Mouse (Mus musculus) CH12.LX (cell line): ENCODE measurements around the gene Csrnp1. TPM values are rescaled to one million over a fixed set of nuclear protein-coding genes. Genes with fewer than 3 reads are reported as not detected.

ENCODE experiments used
- DNase-seq: peaks from one replicate; pipeline ENCODE4 v3.0.0-alpha.2; 2013; ENCODE audit errors: extremely low read depth
- H3K27ac ChIP-seq: 2 replicates; pipeline ENCODE4 v1.5.1; 2012; ENCODE audit warnings: low read depth, mild to moderate bottlenecking, control low read depth, moderate library complexity; ENCODE audit not compliant: insufficient read depth
- H3K27me3 ChIP-seq: replicated peaks from 2 replicates; pipeline ENCODE3; 2012; ENCODE audit warnings: inconsistent platforms
- H3K36me3 ChIP-seq, 2 experiments: replicated peaks in 1 of 2; 2 replicates each; pipeline versions ENCODE3 to v1.6.1; 2012; ENCODE audit warnings: inconsistent platforms in 1 of 2, low read length in 1 of 2, mild to moderate bottlenecking in 1 of 2, mixed read lengths in 1 of 2, moderate library complexity in 1 of 2; ENCODE audit not compliant: control insufficient read depth in 1 of 2, insufficient read depth in 1 of 2
- H3K4me1 ChIP-seq, 2 experiments: 2 replicates each; pipeline ENCODE4 v1.6.1; 2012; ENCODE audit warnings: inconsistent platforms in 1 of 2, moderate library complexity in 1 of 2; ENCODE audit not compliant: insufficient read depth in 2 of 2, control insufficient read depth in 1 of 2
- H3K4me2 ChIP-seq: 2 replicates; pipeline ENCODE4 v1.6.1; 2012; ENCODE audit warnings: low read depth, mild to moderate bottlenecking, control low read depth; ENCODE audit not compliant: poor library complexity, insufficient read depth, severe bottlenecking
- H3K4me3 ChIP-seq, 3 experiments: fragments of 150-350 bp in 1 of 3; sonication (generic) in 1 of 3; replicated peaks in 1 of 3; 2 replicates each; pipeline versions ENCODE3 to v1.5.1; 2011 to 2012; ENCODE audit warnings: low read depth in 2 of 3, low read length in 2 of 3, mild to moderate bottlenecking in 2 of 3, moderate library complexity in 2 of 3, control low read depth in 1 of 3, improper control_type of control experiment in 1 of 3, inconsistent platforms in 1 of 3, mixed read lengths in 1 of 3; ENCODE audit not compliant: poor library complexity in 1 of 3
- H3K79me2 ChIP-seq: replicated peaks from 2 replicates; pipeline ENCODE4 v1.6.1; 2012; ENCODE audit warnings: mild to moderate bottlenecking, moderate library complexity; ENCODE audit not compliant: control insufficient read depth, poor library complexity, insufficient read depth, severe bottlenecking; ENCODE audit errors: extremely low read depth
- H3K9ac ChIP-seq: 2 replicates; pipeline ENCODE4 v1.6.1; 2012; ENCODE audit warnings: low read depth, mild to moderate bottlenecking, control low read depth, moderate library complexity; ENCODE audit not compliant: insufficient read depth
- H3K9me3 ChIP-seq: replicated peaks from 2 replicates; pipeline ENCODE3; 2012; ENCODE audit warnings: low read length, inconsistent platforms, mixed read lengths
- BHLHE40 ChIP-seq: IDR thresholded peaks from 2 replicates; pipeline ENCODE4 v1.6.1; 2011; ENCODE audit warnings: mild to moderate bottlenecking, low read depth, low read length, improper control_type of control experiment
- CHD1 ChIP-seq: IDR thresholded peaks from 2 replicates; pipeline ENCODE4 v1.6.1; 2012; ENCODE audit warnings: low read depth, low read length, improper control_type of control experiment, inconsistent platforms
- CHD2 ChIP-seq: IDR thresholded peaks from 2 replicates; pipeline ENCODE4 v1.6.1; 2011; ENCODE audit warnings: low read length, improper control_type of control experiment
- CTCF ChIP-seq, 2 experiments: IDR thresholded peaks in 1 of 2; conservative IDR thresholded peaks in 1 of 2; 2 replicates each; pipeline ENCODE4 v1.5.1; 2011 to 2012; ENCODE audit warnings: low read depth in 2 of 2, low read length in 2 of 2, improper control_type of control experiment in 1 of 2, inconsistent platforms in 1 of 2, mild to moderate bottlenecking in 1 of 2, moderate library complexity in 1 of 2
- E2F4 ChIP-seq: IDR thresholded peaks from 2 replicates; pipeline ENCODE4 v1.6.1; 2011; ENCODE audit warnings: low read depth, low read length, improper control_type of control experiment; ENCODE audit not compliant: insufficient replicate concordance
- ELF1 ChIP-seq: IDR thresholded peaks from 2 replicates; pipeline ENCODE4 v1.6.1; 2014; ENCODE audit warnings: low read depth, mild to moderate bottlenecking, inconsistent platforms, low read length, improper control_type of control experiment
- ETS1 ChIP-seq: conservative IDR thresholded peaks from 2 replicates; pipeline ENCODE4 v1.6.1; 2012; ENCODE audit warnings: low read depth, mild to moderate bottlenecking, inconsistent platforms, low read length, improper control_type of control experiment, moderate library complexity
- JUN ChIP-seq: IDR thresholded peaks from 2 replicates; pipeline ENCODE4 v1.6.1; 2011; ENCODE audit warnings: low read depth, mild to moderate bottlenecking, low read length, improper control_type of control experiment, moderate library complexity; ENCODE audit not compliant: insufficient read depth
- JUND ChIP-seq: conservative IDR thresholded peaks from 2 replicates; pipeline ENCODE4 v1.6.1; 2011; ENCODE audit warnings: low read depth, low read length, improper control_type of control experiment
- KAT2A ChIP-seq: IDR thresholded peaks from 2 replicates; pipeline ENCODE4 v1.6.1; 2012; ENCODE audit warnings: low read length, improper control_type of control experiment, inconsistent platforms; ENCODE audit not compliant: insufficient replicate concordance
- MAFK ChIP-seq: IDR thresholded peaks from 2 replicates; pipeline ENCODE4 v1.6.1; 2011; ENCODE audit warnings: low read length, improper control_type of control experiment; ENCODE audit not compliant: insufficient replicate concordance
- MAX ChIP-seq: IDR thresholded peaks from 2 replicates; pipeline ENCODE4 v1.6.1; 2011; ENCODE audit warnings: low read length, improper control_type of control experiment
- MAZ ChIP-seq: IDR thresholded peaks from 2 replicates; pipeline ENCODE4 v1.6.1; 2012; ENCODE audit warnings: low read depth, mild to moderate bottlenecking, inconsistent platforms, low read length, improper control_type of control experiment, moderate library complexity
- MYC ChIP-seq: IDR thresholded peaks from 2 replicates; pipeline ENCODE4 v1.6.1; 2011; ENCODE audit warnings: low read depth, mild to moderate bottlenecking, improper control_type of control experiment, low read length
- NELFE ChIP-seq: IDR thresholded peaks from 2 replicates; pipeline ENCODE4 v1.6.1; 2011; ENCODE audit warnings: low read depth, low read length, improper control_type of control experiment
- PAX5 ChIP-seq: IDR thresholded peaks from 2 replicates; pipeline ENCODE4 v1.6.1; 2012; ENCODE audit warnings: low read length, inconsistent platforms, mixed read lengths
- POLR2A ChIP-seq: IDR thresholded peaks from 2 replicates; pipeline ENCODE4 v1.6.1; 2011; ENCODE audit warnings: low read depth, mild to moderate bottlenecking, improper control_type of control experiment, low read length
- POLR2AphosphoS2 ChIP-seq: IDR thresholded peaks from 2 replicates; pipeline ENCODE4 v1.6.1; 2011; ENCODE audit warnings: low read depth, low read length, improper control_type of control experiment
- RAD21 ChIP-seq: IDR thresholded peaks from 2 replicates; pipeline ENCODE4 v1.6.1; 2011; ENCODE audit warnings: low read depth, mild to moderate bottlenecking, low read length, improper control_type of control experiment, moderate library complexity
- RCOR1 ChIP-seq: conservative IDR thresholded peaks from 2 replicates; pipeline ENCODE4 v1.6.1; 2012; ENCODE audit warnings: low read depth, mild to moderate bottlenecking, inconsistent platforms, low read length, improper control_type of control experiment
- TBP ChIP-seq: conservative IDR thresholded peaks from 2 replicates; pipeline ENCODE4 v1.6.1; 2011; ENCODE audit warnings: low read depth, low read length, improper control_type of control experiment
- USF2 ChIP-seq: conservative IDR thresholded peaks from 2 replicates; pipeline ENCODE4 v1.6.1; 2011; ENCODE audit warnings: low read depth, low read length, improper control_type of control experiment
- ZMIZ1 ChIP-seq: IDR thresholded peaks from 2 replicates; pipeline ENCODE4 v1.6.1; 2012; ENCODE audit warnings: low read depth, mild to moderate bottlenecking, inconsistent platforms, low read length, improper control_type of control experiment
- dilution Hi-C: fragments of 300-500 bp; cut with MboI; formaldehyde crosslinking; loops from 2 replicates; pipeline ENCODE4 v1.14.3; 2020; ENCODE audit warnings: low sequenced_read_pairs; ENCODE audit not compliant: extremely low pct_unique_long_range_greater_than_20kb, extremely low pct_ligation_motif_present
- in situ Hi-C: fragments of 300-500 bp; cut with MboI; formaldehyde crosslinking; loops from 3 replicates; pipeline ENCODE4 v1.14.3; 2019; ENCODE audit warnings: low sequenced_read_pairs, low pct_ligation_motif_present, low pct_unique_long_range_greater_than_20kb, mixed read lengths
- polyA plus RNA-seq: library from polyadenylated mRNA; unstranded; fragments of >175 nt; gene quantifications from 2 replicates; pipeline ENCODE4 v1.2.1, GENCODE M21; 2012; ENCODE audit warnings: low read depth; ENCODE audit not compliant: insufficient read length
- total RNA-seq, 2 experiments: library from RNA; depleted of rRNA; stranded (reverse); fragments of 300-350 nt in 1 of 2; fragments of >200 nt in 1 of 2; gene quantifications; 2 replicates each; pipeline ENCODE4 v1.2.3; 2012 to 2014

The Csrnp1 gene
- total and polyA plus RNA-seq, 3 experiments = 7.8 to 15.5 (median 8.6) TPM

DNA sequence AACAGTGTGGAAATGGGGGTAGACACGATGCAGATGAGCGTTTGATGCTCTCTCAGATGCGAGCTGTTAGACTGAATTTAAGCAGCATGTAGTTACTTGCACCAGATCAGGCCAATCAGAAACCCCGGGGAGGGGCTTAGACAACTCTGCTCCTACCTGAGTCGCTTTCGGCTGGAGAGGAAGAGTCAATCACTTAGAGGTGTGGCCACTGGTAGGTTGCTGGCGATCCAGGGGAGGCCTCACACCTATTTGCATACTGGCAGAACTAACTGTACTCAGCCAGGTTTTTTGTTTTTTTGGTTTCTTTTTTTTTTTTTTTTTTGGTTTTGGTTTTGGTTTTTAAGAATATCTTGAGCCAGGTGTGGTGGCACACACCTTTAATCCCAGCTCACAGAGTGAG is 3.8 kb upstream of the Csrnp1 start (continued):
- TF ChIP-seq PAX5 (no peak), MAX (no peak), ZMIZ1 (no peak), ETS1 (no peak; the same call in 1 of the 2 replicates), MAZ (no peak), CTCF (conservative IDR thresholded peaks at IDR 0.05 in 1 of 2, IDR thresholded peaks at IDR 0.05 in 1 of 2; ENCODE audit: low read depth in 2 of 2, low read length in 2 of 2) (no peak), CHD1 (no peak), POLR2A (no peak), TBP (no peak), MYC (no peak), KAT2A (no peak)

DNA sequence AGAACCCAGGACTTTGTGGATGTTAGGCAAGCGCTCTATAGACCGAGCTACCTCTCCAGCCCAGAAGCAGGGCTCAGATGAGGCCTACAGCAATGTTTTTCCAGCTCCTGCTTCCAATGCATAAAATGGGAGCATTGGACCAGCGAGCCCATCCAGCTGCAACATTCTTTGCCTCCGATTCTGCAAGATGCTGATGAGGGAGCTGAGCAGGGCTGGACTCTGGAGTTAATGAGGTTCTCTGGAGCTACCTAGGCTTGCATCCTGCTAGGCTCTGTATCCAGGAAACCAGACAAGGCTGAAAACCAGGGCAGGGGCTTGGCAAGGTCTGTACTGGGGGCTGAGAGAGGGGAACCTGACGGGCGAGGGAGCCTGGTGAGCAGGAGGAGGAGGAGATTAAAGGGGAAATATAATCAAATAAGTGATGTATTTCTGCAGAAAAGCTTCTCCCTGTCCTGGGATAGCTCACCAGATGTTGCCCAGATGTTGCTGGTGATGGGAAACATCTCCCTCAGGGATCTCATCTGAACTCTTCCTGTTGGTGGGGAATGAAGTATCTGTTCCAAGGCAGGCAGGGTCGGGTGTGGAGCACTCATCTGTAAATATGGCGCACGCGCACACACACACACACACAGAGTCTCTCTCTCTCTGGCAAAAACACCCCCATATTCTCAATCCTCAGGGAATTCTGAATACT is 1.6 kb upstream of the Csrnp1 start:
- TF ChIP-seq JUN = no peak
- TF ChIP-seq JUND = no peak
- no peak for TF ChIP-seq BHLHE40
- no peak for TF ChIP-seq ETS1
- no peak for TF ChIP-seq CHD2
- TF ChIP-seq ELF1 = no peak
- no peak for TF ChIP-seq PAX5
- TF ChIP-seq POLR2AphosphoS2 = no peak
- TF ChIP-seq USF2 = no peak
- TF ChIP-seq CHD1 = no peak
- no peak for TF ChIP-seq NELFE
- no peak for TF ChIP-seq MYC
- no peak for TF ChIP-seq POLR2A
- TF ChIP-seq RAD21 = no peak
- TF ChIP-seq RCOR1 = no peak
- TF ChIP-seq E2F4 = no peak
- no peak for TF ChIP-seq MAFK
- TF ChIP-seq, all 38 proteins: peak for 0
- no peak for DNase-seq
- no peaks in the 10 kb centered on the region for H3K36me3 ChIP-seq
- no peak overlapping the region for H3K4me3 ChIP-seq
- H3K9ac ChIP-seq = no peak overlapping the region
- no peak overlapping the region for H3K27ac ChIP-seq
- no peak overlapping the region for H3K4me2 ChIP-seq
- no peaks in the 10 kb centered on the region for H3K9me3 ChIP-seq
- H3K4me1 ChIP-seq = peaks cover 5 to 37% of the 10 kb centered on the region in 2 experiments; a peak in 3 of 4 replicates
- in situ Hi-C loops = no loop called here
- H3K79me2 ChIP-seq = peaks cover 3% of the 10 kb centered on the region
- peaks cover 6% of the 10 kb centered on the region for H3K27me3 ChIP-seq
- dilution Hi-C loops = no loop called here
